Mouse (Mus musculus) E14TG2a.4 (cell line): ENCODE results near the gene Gm11114.

Experiments
- CTCF ChIP-seq: conservative IDR thresholded peaks from 2 replicates; pipeline ENCODE4 v1.5.1; 2014; ENCODE audit warnings: low read length
- NANOG ChIP-seq: IDR thresholded peaks from 2 replicates; pipeline ENCODE4 v1.6.1; 2014; ENCODE audit warnings: borderline replicate concordance, low read length, mixed read lengths
- POU5F1 ChIP-seq: IDR thresholded peaks from 2 replicates; pipeline ENCODE4 v1.6.1; 2014; ENCODE audit warnings: low read length, borderline replicate concordance

GRCm38 (mm10) chr9:85357154-85357860, 44.7 kb downstream of the Gm11114 start:
- no peak for TF ChIP-seq CTCF
- TF ChIP-seq POU5F1: no peak
- no peak for TF ChIP-seq NANOG
